Mouse (Mus musculus) ES-E14 (cell line): ENCODE measurements around the gene Fam133b. TPM values are rescaled to one million over a fixed set of nuclear protein-coding genes. Genes with fewer than 3 reads are reported as not detected.

Experiments used
- DNase-seq: peaks from one replicate; pipeline ENCODE4 v3.0.0-alpha.2; 2013; ENCODE audit warnings: low read depth, low spot score
- H3K27ac ChIP-seq: 2 replicates; pipeline ENCODE4 v1.5.1; 2012; ENCODE audit warnings: low read depth, mild to moderate bottlenecking, low read length, moderate library complexity, mixed read lengths; ENCODE audit not compliant: poor library complexity, insufficient read depth, severe bottlenecking
- H3K36me3 ChIP-seq: 2 replicates; pipeline ENCODE4 v1.6.1; 2012; ENCODE audit warnings: mild to moderate bottlenecking, low read length, moderate library complexity, mixed read lengths; ENCODE audit not compliant: control insufficient read depth, poor library complexity, insufficient read depth, severe bottlenecking
- H3K4me1 ChIP-seq, 2 experiments: fragments of 150-350 bp in 1 of 2; sonication (generic) in 1 of 2; 2 replicates each; pipeline ENCODE4 v1.6.1; 2012; ENCODE audit warnings: low read length in 2 of 2, mild to moderate bottlenecking in 1 of 2, mixed read lengths in 1 of 2; ENCODE audit not compliant: control insufficient read depth in 2 of 2, insufficient read depth in 2 of 2, poor library complexity in 1 of 2
- H3K4me3 ChIP-seq, 2 experiments: fragments of 150-350 bp in 1 of 2; sonication (generic) in 1 of 2; 2 replicates each; pipeline ENCODE4 v1.5.1; 2012; ENCODE audit warnings: low read length in 2 of 2, low read depth in 1 of 2, mild to moderate bottlenecking in 1 of 2, mixed read lengths in 1 of 2; ENCODE audit not compliant: insufficient read depth in 1 of 2, poor library complexity in 1 of 2, severe bottlenecking in 1 of 2
- H3K9ac ChIP-seq: 2 replicates; pipeline ENCODE4 v1.6.1; 2012; ENCODE audit warnings: low read depth, mild to moderate bottlenecking, low read length, mixed read lengths; ENCODE audit not compliant: poor library complexity, insufficient read depth, severe bottlenecking
- H3K9me3 ChIP-seq: fragments of 150-350 bp; sonication (generic); 2 replicates; pipeline ENCODE4 v1.6.1; 2012; ENCODE audit warnings: low read depth, mild to moderate bottlenecking, low read length; ENCODE audit not compliant: control insufficient read depth, insufficient read depth
- CHD2 ChIP-seq: IDR thresholded peaks from 2 replicates; pipeline ENCODE4 v1.6.1; 2014; ENCODE audit warnings: mild to moderate bottlenecking, low read depth, low read length, inconsistent platforms
- HCFC1 ChIP-seq: IDR thresholded peaks from 2 replicates; pipeline ENCODE4 v1.6.1; 2012; ENCODE audit warnings: low read length, inconsistent platforms, borderline replicate concordance; ENCODE audit not compliant: insufficient read depth
- MAFK ChIP-seq: IDR thresholded peaks from 2 replicates; pipeline ENCODE4 v1.6.1; 2014; ENCODE audit warnings: mild to moderate bottlenecking, low read depth, low read length, inconsistent platforms; ENCODE audit not compliant: insufficient read depth
- ZC3H11A ChIP-seq: IDR thresholded peaks from 2 replicates; pipeline ENCODE4 v1.6.1; 2012; ENCODE audit warnings: low read depth, mild to moderate bottlenecking, inconsistent platforms, low read length, borderline replicate concordance
- ZNF384 ChIP-seq: IDR thresholded peaks from 2 replicates; pipeline ENCODE4 v1.6.1; 2012; ENCODE audit warnings: low read depth, low read length, inconsistent platforms
- in situ Hi-C, 2 experiments: fragments of 600-800 bp; cut with MboI; formaldehyde crosslinking; loops; one replicate each; pipeline ENCODE4 v1.15.1; 2025; ENCODE audit warnings: low sequenced_read_pairs in 2 of 2, inconsistent platforms in 1 of 2; ENCODE audit not compliant: unreplicated experiment in 2 of 2
- total RNA-seq: library from RNA; depleted of rRNA; stranded (reverse); fragments of 300-350 nt; gene quantifications from 2 replicates; pipeline ENCODE4 v1.2.3, GENCODE M21; 2012

The Fam133b gene
- total RNA-seq, 1 experiment: 30.0 TPM

GRCm38 (mm10) chr5:3536592-3537212, 6.9 kb upstream of the Fam133b start:
- Histone ChIP-seq H3K4me3 (no peak overlapping the region), H3K4me1 (no peaks in the 10 kb centered on the region), H3K36me3 (no peaks in the 10 kb centered on the region), H3K27ac (no peak overlapping the region), H3K9me3 (no peaks in the 10 kb centered on the region), H3K9ac (no peak overlapping the region)
- TF ChIP-seq MAFK: no peak
- no peak for TF ChIP-seq HCFC1
- TF ChIP-seq CHD2: no peak
- TF ChIP-seq ZC3H11A: no peak
- no peak for TF ChIP-seq ZNF384
- no peak for DNase-seq
- in situ Hi-C loops: no loop called here

DNA sequence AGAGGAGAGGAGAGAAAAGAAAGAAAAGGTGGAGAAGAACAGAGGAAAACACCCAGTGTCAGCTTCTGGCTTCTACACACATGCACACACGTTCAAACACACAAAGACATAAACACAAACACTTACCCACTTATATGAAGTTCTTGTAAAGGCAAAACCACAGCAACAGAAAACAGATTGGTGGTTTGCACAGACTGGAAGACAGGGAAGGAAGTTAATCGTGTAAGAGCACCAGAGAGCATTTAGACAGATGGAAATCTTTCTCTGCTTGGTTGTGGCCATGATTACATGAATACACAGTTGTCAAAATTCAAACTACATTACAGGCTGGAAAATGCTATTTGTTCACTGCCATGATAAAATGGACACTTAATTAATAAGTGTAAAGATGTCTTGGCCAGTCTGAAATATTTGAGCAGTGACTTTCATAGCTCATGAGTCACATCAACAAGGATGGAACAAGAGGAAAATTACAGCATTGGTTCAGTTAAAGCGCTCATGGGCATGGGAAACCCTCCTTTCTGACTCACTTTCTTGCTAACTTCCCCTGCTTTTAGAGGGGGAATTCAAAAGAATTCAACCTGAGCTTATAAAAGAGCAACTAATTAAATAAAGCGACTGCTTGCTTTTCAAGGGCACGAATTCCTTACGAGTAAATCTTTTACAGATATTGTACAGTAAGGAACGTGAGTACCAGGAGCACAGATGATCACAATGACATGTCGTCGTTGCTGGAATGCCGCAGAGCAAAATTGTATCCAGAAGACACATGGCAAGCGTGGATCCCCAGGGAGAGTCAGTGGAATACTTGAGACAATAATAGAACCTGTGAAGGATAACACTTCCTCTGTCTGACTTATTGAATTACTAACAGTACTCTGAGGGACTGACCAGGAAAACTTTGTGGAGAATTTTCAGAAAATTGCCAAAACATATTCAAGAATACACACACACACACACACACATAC, 4.8 kb upstream of the Fam133b start:
- in situ Hi-C loops: no loop called here
- H3K4me3 ChIP-seq: no peak overlapping the region
- 0 out of 4 replicates have a peak, but pooled peaks cover 0 to 2% of the 10 kb centered on the region in 2 experiments for H3K4me1 ChIP-seq
- DNase-seq: no peak
- H3K27ac ChIP-seq: no peak overlapping the region
- no peak overlapping the region for H3K9ac ChIP-seq
- no peaks in the 10 kb centered on the region for H3K36me3 ChIP-seq
- no peaks in the 10 kb centered on the region for H3K9me3 ChIP-seq
- no peak for TF ChIP-seq MAFK
- no peak for TF ChIP-seq ZC3H11A
- TF ChIP-seq HCFC1: no peak
- TF ChIP-seq CHD2: no peak
- TF ChIP-seq ZNF384: no peak

- in situ Hi-C loops: no loop called here
- TF ChIP-seq ZNF384: no peak
- TF ChIP-seq MAFK: no peak
- no peak for TF ChIP-seq ZC3H11A
- TF ChIP-seq HCFC1: no peak
- no peak for TF ChIP-seq CHD2
- H3K27ac ChIP-seq: no peak overlapping the region
These were observed 1.8 kb upstream of the Fam133b start for GRCm38 (mm10) chr5:3541871-3542270.

GRCm38 (mm10) chr5:3544480-3544769, 792 bp downstream of the Fam133b start:
- H3K36me3 ChIP-seq: peaks cover 3% of the 10 kb centered on the region; the same call in 1 of the 2 replicates
- H3K9me3 ChIP-seq: no peaks in the 10 kb centered on the region
- peak overlapping the region; percentile 98 for H3K9ac ChIP-seq
- peaks cover 4 to 7% of the 10 kb centered on the region in 2 experiments; a peak in 2 of 4 replicates for H3K4me1 ChIP-seq
- in situ Hi-C loops: no loop called here
- DNase-seq: no peak
- H3K4me3 ChIP-seq: peak overlapping the region; percentile 94 to 95
- H3K27ac ChIP-seq: no peak overlapping the region
- TF ChIP-seq MAFK: no peak
- no peak for TF ChIP-seq CHD2
- TF ChIP-seq ZC3H11A: no peak
- TF ChIP-seq HCFC1: no peak
- TF ChIP-seq ZNF384: no peak

More at GRCm38 (mm10) chr5:3541871-3542270, 1.8 kb upstream of the Fam133b start:
- Histone ChIP-seq H3K4me3 (no peak overlapping the region), H3K9me3 (no peaks in the 10 kb centered on the region), H3K36me3 (peaks cover 1% of the 10 kb centered on the region; the same call in 1 of the 2 replicates), H3K9ac (no peak overlapping the region), H3K4me1 (peaks cover 4 to 5% of the 10 kb centered on the region in 2 experiments; a peak in 2 of 4 replicates)
- peak; percentile 16 for DNase-seq
